Mouse (Mus musculus) adrenal gland, adult 8-10 months (tissue): ENCODE measurements around the gene Ptprg. TPM values are rescaled to one million over a fixed set of nuclear protein-coding genes. Genes with fewer than 3 reads are reported as not detected.

Experiments
- DNase-seq: peaks from one replicate; pipeline ENCODE4 v3.0.0; 2022
- total RNA-seq, 4 experiments: library from RNA; stranded (reverse); gene quantifications; 2 replicates each; pipeline ENCODE4 v1.2.4; 2022

Ptprg gene
- total RNA-seq, 4 experiments from 2014 or later, result 96.2 to 135 (median 118) TPM

- peak; percentile 42 for DNase-seq
Measured at GRCm38 (mm10) chr14:12062628-12063360, 509.5 kb downstream of the Ptprg start.

- DNase-seq, result no peak
Measured at GRCm38 (mm10) chr14:12065001-12065400, 511.7 kb downstream of the Ptprg start.

DNA sequence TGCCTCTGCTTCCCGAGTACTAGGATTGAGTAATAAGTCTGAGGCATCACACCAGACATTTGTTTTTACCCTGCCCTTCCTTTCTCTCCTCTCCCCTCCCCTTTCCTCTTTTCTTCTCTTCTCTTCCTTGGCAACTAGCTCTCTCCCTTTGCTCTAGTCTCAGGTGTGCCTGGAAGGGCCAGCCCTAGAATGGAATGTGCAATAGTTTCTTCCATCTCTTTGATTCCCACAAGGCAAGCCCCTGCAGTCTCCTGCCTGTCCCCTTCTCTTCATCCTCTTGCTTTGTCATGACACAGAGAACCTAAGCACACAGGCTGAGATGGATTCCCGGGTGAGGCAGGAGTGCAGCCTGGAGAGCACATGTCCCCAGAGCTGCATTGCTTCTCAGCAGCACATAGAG, 512.4 kb downstream of the Ptprg start:
- DNase-seq, result no peak

DNA sequence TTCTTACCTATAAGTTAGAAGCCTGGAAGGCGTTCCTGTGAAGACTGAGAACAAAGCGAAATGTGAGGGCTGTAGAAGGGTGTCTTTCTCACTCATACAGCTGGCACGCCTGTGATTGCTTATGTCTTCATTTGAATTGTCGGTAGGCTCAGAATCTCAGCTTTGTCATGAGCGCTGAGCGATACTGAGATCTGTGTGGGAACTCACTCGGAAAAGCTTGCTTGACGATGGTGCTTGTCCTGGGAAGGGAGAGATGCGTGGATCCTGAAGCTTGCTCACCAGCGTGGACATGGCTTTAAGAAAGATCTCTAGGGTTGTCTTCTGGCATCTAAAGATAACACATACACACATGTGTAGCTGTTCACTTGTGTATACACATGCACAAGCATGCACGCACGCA, 516.4 kb downstream of the Ptprg start:
- no peak for DNase-seq

DNA sequence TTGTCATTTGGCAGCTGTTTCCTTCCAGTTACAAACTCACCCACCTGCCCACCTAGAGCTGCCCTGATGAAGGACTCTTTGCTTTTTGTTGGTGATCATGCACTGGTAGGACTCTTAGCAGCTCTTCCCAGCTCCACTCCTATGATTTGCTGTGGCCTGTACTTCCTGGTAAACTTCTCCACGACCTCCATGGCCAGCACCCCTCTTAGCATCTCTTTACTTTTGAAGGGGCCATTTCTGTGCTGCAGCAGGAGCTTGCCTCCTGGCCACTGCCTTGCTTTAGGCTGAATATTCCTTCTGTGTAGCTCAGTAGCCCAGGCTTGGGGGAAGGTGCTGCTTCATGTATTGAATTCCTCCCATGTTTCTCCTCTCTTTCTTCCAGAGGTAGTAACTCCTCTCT, 517.0 kb downstream of the Ptprg start:
- no peak for DNase-seq

GRCm38 (mm10) chr14:12070856-12071465, 517.6 kb downstream of the Ptprg start:
- DNase-seq, result no peak

- DNase-seq, result no peak
Measured at GRCm38 (mm10) chr14:12072026-12072861, 518.9 kb downstream of the Ptprg start.

DNA sequence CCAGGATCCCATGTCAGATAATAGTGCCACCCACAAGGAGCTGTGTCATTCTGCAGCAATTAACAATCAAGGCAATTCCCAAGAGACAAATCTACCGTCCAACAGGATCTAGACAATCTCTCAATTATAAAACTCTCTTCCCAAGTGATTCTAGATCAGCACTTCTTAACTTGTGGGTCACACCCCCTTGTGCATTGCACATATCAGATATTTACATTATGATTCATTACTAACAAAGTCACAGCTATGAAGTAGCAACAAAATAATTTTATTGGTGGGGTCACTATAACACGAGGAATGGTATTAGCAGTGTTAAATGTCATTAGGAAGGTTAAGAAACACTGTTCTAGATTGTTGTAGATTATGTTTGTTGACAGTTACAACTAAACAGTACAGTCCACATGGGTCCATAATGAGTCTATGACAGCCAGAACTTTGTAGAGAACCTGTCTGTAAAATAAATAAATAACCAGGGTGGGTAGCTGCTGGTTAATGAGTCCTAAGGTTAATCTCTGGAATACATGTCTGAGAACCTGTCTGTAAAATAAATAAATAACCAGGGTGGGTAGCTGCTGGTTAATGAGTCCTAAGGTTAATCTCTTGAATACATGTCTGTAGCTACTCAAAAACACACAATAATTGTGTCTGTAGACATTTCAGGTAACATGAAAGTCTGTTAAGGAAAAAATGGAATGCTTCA, 520.2 kb downstream of the Ptprg start:
- DNase-seq, result no peak

GRCm38 (mm10) chr14:12077193-12077592, 523.9 kb downstream of the Ptprg start:
- no peak for DNase-seq

DNA sequence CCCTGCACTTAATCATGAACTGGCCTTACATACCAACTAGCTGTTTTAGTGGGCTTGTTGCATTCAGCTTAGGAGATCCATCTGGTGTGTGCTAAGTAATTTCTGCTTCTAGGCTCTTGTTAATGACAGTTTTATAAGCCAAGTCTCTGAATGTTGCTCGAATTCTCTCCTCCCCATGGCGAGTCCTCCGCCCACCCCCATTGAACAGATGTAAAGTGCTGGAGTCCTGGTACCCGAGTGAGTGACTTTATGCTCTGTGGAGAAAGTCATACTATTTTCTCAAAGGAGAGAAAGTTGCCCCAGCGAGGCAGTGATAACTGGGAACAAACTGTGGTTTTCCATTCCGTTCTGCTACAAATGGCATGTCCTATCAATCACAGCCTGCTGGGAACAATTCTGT, 525.9 kb downstream of the Ptprg start:
- DNase-seq, result no peak

GRCm38 (mm10) chr14:12079833-12080401, 526.6 kb downstream of the Ptprg start:
- no peak for DNase-seq

DNA sequence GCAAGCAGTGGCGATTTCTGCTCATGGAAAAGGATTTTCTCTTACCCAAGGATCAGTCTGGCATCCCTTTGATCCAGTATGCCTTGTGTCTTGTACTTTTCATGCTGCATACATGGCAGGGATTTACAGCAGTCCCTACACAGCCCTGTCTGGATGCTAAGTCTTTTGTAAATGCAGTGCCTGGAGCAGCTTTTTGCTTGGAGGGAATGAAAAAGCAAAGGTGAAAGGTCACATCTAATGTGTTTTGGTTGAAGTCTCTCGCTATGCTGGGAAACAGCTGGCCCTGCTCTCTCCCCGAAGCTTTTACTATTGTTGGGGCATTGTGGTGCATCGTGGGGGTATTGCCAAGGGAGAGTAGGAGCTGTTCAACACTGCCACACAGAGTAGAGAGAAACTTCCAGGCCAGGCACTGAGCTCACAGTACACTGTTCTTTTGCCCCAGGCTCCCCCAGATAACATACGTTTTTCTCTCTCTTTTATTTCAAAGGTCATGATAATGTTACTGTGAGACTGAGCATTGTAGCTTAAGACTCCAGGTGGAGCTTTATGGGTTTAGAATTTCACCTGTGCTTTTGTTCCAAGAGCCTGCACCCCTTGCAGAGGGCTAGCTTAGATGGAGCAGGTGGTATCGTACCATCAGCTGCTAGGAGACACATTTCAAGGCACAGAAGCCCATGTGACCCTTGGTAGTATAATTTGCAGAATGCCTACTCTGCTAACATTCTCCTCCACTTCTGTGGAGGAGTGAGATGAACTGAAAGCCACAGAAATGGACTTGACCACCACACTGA, 529.0 kb downstream of the Ptprg start:
- DNase-seq, result no peak

- DNase-seq, result no peak
Measured at GRCm38 (mm10) chr14:12084076-12084475, 530.7 kb downstream of the Ptprg start.

GRCm38 (mm10) chr14:12085078-12085477, 531.7 kb downstream of the Ptprg start:
- no peak for DNase-seq

DNA sequence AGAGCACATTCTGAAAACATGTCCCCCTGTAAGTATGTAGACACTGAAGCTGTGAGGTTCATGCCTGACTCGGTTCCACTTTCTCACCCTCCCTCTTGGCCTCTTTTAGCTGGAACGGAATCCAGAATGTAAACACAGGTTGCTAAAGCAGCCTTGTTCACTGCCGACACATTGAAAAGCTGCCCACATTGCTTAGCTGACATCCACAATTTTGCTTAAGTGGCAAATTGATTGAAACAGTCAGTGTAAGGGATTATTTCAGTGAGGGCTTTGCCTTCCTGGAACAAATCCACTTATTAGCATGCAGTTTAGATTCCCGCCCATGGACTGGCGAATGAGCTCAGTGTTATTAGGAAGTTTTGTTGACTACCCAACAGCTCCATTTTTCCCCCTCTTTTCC, 532.8 kb downstream of the Ptprg start:
- DNase-seq, result no peak

DNA sequence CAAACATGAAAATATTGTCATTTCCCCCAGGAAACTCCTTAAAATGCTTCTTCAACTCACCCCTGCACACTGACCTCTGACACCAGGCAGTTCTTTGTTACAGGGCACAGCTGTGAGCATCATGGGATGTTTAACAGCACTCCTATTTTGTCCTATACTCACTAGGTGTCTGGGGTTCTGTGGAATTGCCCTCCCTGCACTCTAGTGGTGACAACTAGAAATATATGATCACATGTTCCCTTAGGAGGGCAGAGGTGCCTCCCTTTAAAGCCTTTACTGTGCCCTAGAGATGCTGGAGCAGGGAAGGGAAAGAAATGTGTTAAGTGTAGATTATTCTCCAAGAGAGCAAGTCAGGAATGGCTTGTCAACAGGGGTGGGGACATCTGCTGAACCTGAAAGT, 536.6 kb downstream of the Ptprg start:
- no peak for DNase-seq

GRCm38 (mm10) chr14:12091730-12092129, 538.4 kb downstream of the Ptprg start:
- no peak for DNase-seq

DNA sequence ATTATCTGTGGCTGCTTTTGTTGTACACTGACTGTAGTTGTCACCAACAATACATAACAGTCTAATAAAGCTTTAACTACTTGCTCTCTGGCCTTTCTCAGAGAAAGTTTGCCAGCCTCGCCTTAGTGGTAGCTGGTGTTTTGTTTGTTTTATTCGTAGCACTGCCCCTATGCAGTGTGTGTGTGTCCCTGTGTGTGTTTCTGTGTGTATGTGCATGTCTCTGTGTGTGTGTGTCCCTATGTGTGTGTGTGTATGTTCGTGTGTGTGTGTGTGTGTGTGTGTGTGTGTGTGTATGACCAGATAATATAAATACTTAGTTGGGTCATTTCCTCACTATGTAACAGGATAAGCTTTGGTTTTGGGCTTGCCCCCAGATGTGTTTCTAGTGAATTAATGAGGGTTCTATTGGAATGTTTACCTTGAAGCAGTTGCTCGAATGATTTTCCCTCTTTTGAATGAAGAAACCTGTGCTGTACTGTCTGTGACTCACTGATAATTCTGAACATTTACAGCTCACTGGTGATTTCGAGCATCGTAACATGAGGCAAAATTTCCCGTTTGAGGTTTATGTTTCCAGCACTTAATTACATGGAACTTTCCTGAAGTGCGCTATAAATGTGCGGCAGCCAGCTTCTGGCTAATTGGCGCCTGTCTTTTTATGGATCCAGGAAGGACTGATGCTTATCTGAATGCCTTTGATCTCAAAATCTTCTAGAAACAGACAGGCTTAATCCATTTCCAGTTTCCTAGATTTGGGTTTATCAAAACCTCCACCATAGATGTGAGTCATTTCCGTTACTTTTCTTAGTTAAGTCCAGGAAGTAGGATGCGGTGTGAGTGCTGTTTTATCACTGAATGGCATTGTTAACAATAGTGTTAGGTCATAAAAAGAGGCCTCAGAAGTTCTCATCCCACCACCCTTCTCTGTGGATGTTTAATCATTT, 546.3 kb downstream of the Ptprg start:
- DNase-seq, result no peak

DNA sequence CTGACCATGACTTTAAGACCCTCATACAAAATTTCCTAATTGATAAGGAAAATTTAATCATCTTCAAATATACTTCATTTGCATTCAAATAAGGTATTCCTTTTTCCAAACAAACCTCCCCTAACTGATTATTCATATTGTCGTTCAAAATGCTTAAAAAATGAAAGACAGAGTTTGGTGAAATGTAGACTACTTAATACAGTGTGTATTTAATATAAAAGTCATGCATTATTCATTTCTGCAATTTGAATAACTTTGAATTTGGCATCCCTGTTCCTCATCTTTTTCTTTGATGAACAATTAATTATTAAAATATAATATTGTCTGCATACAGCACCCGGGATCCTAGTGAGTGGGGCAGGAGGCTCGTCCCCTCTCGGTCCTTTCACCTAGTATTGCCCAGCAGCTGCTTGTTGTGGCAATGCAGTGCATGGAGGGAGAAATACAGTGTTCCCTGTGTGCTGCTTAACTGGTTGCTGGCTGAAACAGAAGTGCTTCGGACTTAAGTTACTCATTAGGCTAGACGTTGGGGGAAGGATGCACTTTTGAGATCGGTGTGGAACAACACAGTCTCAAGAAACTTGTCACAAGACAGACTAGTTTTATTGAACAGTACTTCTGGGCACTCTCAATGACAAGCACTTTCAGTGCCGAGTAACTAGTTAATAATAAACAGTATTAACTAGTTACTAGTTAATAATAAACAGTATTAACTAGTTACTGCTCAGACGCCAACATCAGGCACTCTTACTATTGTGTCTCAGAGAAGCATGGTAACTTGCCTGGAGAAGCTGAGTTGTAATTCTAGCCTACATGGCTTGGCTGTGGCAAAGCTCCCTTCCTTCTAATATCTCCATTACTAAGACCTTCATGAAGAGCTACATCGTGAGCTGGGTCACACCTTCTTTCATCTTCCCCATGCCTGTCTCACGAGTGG, 549.3 kb downstream of the Ptprg start:
- no peak for DNase-seq
